Mouse (Mus musculus) thymus, postnatal 10 days (tissue): ENCODE results near the gene Spz1.

Experiments used
- DNase-seq, 2 experiments: peaks; one replicate each; pipeline ENCODE4 v3.0.0; 2021; ENCODE audit warnings: low spot score in 2 of 2

Spz1 gene

DNA sequence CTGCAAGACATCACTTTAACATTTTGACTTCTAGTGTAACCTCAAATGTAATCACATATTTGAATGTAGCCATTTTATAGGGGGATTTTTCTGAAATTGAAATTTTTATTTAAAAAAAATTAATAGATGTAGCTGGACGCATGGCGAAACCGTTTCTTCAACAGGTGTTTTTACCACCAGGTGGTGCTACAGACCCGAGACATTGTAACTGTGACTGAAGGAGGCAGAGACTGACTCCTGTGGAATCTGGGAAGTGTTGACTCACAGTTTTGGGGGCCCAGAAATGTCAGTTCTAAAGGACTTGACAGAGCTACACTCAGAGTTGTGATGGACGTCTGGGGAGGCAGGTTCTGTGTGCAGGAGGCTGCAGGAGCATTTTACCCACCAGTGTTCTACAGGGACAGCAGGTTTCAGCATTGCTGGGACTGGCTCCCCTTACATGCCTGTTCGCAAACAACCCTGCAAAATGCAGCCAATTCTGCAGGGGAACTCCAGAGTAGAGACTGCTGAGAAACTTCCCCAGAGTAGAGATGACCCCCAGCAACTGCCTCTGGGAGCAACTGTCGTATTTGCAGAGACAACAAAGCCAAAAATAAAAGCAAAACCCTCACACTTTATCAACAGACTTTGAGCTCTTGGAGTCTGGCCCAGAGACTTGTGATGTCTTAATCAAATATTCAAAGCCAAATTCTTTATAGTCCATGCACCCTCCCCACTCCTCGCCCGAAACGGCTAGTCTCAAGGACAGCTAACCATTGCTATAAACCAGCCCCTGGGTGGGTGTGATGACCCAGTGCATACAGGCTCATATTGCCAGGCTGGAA, 4.5 kb upstream of the Spz1 start:
- peak; percentile 45 to 78 for DNase-seq

DNA sequence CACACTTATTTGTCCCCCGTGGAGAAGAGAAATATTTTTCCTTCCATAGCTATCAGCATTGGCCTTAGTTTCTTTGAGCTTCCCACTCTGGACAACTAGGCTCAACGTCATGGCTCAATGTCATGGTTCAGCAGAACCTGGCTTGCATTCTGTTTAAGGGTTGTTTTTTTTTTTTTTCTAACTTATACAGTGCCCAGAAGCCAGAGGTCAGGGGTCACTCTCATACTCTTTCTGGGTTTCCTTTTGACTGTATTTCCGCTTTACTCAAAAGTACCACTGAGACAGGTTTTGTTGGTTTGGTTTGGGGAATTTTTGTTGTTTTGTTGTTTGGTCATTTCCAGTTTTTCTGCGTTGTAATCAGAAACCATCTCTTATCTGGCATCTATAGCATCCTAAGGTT, 2.2 kb upstream of the Spz1 start:
- DNase-seq, result no peak

DNA sequence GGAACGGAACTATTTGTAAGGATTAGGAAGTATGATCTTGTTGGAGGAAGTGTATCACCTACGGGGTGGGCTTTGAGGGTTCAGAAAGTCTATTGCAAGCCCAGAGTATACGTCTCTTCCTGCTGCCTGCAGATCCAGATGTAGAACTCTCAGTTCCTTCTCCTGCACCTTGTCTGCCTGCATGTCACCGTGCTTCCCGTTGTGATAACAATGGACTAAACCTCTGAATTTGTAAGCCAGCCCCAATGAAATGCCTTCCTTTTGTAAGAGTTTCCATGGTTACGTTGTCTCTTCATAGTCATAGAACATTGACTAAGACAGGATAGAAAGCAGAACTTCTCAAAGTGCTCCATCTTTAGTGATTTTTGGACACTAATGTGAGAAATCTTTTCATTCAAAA, 716 bp upstream of the Spz1 start:
- DNase-seq, result no peak

- DNase-seq, result no peak
Measured at GRCm38 (mm10) chr13:92559429-92559828, 16.5 kb downstream of the Spz1 start.

GRCm38 (mm10) chr13:92557229-92557628, 18.7 kb downstream of the Spz1 start:
- no peak for DNase-seq

- DNase-seq, result no peak
Measured at GRCm38 (mm10) chr13:92556458-92557126, 19.4 kb downstream of the Spz1 start.

DNA sequence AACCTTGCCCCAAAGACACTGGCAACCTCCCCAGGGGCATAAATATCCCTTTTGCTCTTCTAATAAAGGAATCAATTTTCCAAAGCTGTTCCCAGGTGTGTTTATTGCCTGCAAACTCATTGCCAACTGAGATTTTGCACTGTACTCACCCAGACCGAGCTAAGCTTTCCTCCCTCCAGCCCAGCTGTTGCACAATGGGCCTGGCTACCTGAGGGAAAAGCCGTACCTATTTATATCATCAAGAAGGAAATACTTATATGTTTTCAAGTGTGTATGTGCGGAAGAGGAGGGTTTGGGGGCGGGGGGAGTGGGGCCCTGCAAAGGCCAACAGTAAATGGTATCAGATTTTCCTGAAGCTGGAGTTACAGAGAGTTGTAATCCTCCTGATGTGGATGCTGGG, 28.9 kb downstream of the Spz1 start:
- no peak for DNase-seq

- no peak for DNase-seq
Measured at GRCm38 (mm10) chr13:92540997-92541396, 35.0 kb downstream of the Spz1 start.

- DNase-seq, result no peak
Measured at GRCm38 (mm10) chr13:92539126-92539525, 36.8 kb downstream of the Spz1 start.

DNA sequence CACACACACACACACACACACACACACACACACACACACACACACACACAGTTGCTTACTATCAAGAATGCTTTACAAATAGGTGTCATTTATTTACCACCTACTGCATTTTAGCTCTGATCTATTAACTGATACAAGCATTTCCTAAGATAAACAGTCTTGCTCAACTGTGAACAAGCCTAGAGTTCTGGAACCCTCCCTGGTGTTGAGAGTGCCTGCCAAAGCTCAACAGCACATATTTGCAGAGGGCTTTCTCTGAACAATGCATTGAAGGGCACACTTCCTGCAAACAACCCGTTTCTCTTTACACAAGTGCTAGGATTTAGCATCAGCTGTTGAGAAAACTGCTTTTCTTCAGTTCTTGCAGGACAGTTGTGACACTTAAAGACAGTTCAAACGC, 42.2 kb downstream of the Spz1 start:
- no peak for DNase-seq

DNA sequence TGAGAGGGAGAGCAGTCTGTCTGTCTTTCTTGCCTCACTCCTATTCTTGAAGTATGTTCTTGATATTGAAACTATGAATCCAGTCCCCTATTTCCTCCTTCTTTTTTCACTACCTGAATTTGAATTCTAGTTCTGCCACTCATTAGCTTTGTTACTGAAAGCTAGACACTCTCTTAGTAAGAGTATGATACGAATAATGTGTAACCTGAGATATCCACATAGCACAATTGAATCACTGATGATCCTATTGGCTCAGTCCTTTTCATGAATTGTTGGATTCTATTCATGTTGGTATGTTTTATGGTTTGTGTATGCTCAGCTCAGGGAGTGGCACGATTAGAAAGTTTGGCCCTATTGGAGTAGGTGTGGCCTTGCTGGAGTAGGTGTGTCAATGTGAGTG, 43.8 kb downstream of the Spz1 start:
- no peak for DNase-seq

GRCm38 (mm10) chr13:92531237-92531636, 44.7 kb downstream of the Spz1 start:
- DNase-seq, result no peak

DNA sequence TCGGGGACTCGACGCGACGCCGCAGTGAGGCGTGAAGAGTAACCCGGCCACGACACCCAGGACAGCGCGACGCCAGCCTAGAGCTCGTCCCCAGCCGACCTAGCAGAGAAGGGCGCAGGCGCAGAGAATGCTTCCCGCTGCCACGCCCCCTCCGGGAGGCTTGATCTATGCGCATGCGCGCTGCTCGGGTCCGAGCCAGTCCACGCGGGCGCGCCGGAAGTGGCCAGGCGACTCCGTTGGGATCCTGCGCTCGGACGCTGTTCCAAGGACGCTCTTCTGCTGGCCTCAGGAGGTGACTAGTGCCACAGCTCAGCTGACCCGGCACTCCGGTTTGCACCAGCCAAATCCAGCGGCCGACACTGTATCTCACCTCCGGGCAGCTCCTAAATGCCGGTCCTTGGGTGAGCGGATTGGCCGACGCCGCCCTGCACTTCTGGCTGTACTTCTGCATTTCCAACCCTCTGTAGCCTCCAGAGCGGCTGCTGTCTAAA, 45.2 kb downstream of the Spz1 start, which contains the start of gene Zfyve16:
Zfyve16 (minus strand) TSS at position 148 of the 491 bp plus-strand sequence.
- DNase-seq, result peak; percentile 85 to 96

DNA sequence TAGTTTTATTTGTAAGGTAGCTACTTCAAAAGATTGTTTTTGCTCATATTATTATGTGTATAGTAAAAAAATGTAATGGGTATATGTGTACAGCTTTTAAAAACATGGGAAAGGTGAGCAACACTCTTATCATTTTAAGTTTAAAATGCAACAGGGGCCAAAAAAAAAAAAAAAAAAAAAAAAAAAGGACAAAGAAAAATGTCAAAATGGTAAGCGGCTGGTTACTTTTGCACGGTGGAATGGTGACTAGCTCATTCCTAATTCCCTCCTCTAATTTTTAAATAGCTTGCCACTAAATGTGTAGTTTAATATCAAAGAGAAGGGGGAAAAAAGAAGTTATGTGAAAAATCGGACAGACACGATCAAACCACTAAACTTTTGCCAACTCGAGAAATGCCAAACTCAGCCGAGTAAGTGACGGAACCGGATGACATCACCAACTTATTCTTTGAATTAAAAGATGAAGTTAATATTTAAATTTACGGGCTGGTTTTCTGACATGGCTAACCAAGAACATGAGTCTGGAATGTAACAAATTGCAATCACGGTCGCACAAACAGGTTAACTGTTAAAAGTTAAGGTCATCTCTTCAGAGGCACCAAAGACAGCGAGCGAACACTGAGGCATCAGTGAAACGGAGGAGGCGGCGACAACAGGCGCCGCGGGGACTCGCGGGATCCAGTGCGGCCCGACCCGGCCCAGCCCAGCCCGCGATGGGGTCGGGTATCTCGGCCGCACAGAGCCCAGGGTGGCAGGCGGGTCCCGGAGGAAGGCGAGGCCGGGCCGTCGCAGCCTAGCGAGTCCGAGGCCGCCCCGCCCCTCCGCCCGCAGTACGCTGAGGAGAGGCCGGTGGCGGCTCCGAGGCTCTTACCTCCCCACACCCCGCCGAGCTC, 45.9 kb downstream of the Spz1 start:
- DNase-seq, result no peak
